Mouse (Mus musculus) CH12.LX (cell line): ENCODE measurements around the gene Mtnr1b. TPM values are rescaled to one million over a fixed set of nuclear protein-coding genes. Genes with fewer than 3 reads are reported as not detected.

Source experiments
- DNase-seq: peaks from one replicate; pipeline ENCODE4 v3.0.0-alpha.2; 2013; ENCODE audit errors: extremely low read depth
- H3K27ac ChIP-seq: 2 replicates; pipeline ENCODE4 v1.5.1; 2012; ENCODE audit warnings: low read depth, mild to moderate bottlenecking, control low read depth, moderate library complexity; ENCODE audit not compliant: insufficient read depth
- H3K27me3 ChIP-seq: replicated peaks from 2 replicates; pipeline ENCODE3; 2012; ENCODE audit warnings: inconsistent platforms
- H3K36me3 ChIP-seq, 2 experiments: replicated peaks in 1 of 2; 2 replicates each; pipeline versions ENCODE3 to v1.6.1; 2012; ENCODE audit warnings: inconsistent platforms in 1 of 2, low read length in 1 of 2, mild to moderate bottlenecking in 1 of 2, mixed read lengths in 1 of 2, moderate library complexity in 1 of 2; ENCODE audit not compliant: control insufficient read depth in 1 of 2, insufficient read depth in 1 of 2
- H3K4me1 ChIP-seq, 2 experiments: 2 replicates each; pipeline ENCODE4 v1.6.1; 2012; ENCODE audit warnings: inconsistent platforms in 1 of 2, moderate library complexity in 1 of 2; ENCODE audit not compliant: insufficient read depth in 2 of 2, control insufficient read depth in 1 of 2
- H3K4me2 ChIP-seq: 2 replicates; pipeline ENCODE4 v1.6.1; 2012; ENCODE audit warnings: low read depth, mild to moderate bottlenecking, control low read depth; ENCODE audit not compliant: poor library complexity, insufficient read depth, severe bottlenecking
- H3K4me3 ChIP-seq, 3 experiments: fragments of 150-350 bp in 1 of 3; sonication (generic) in 1 of 3; replicated peaks in 1 of 3; 2 replicates each; pipeline versions ENCODE3 to v1.5.1; 2011 to 2012; ENCODE audit warnings: low read depth in 2 of 3, low read length in 2 of 3, mild to moderate bottlenecking in 2 of 3, moderate library complexity in 2 of 3, control low read depth in 1 of 3, improper control_type of control experiment in 1 of 3, inconsistent platforms in 1 of 3, mixed read lengths in 1 of 3; ENCODE audit not compliant: poor library complexity in 1 of 3
- H3K79me2 ChIP-seq: replicated peaks from 2 replicates; pipeline ENCODE4 v1.6.1; 2012; ENCODE audit warnings: mild to moderate bottlenecking, moderate library complexity; ENCODE audit not compliant: control insufficient read depth, poor library complexity, insufficient read depth, severe bottlenecking; ENCODE audit errors: extremely low read depth
- H3K9ac ChIP-seq: 2 replicates; pipeline ENCODE4 v1.6.1; 2012; ENCODE audit warnings: low read depth, mild to moderate bottlenecking, control low read depth, moderate library complexity; ENCODE audit not compliant: insufficient read depth
- H3K9me3 ChIP-seq: replicated peaks from 2 replicates; pipeline ENCODE3; 2012; ENCODE audit warnings: low read length, inconsistent platforms, mixed read lengths
- CHD1 ChIP-seq: IDR thresholded peaks from 2 replicates; pipeline ENCODE4 v1.6.1; 2012; ENCODE audit warnings: low read depth, low read length, improper control_type of control experiment, inconsistent platforms
- E2F4 ChIP-seq: IDR thresholded peaks from 2 replicates; pipeline ENCODE4 v1.6.1; 2011; ENCODE audit warnings: low read depth, low read length, improper control_type of control experiment; ENCODE audit not compliant: insufficient replicate concordance
- ETS1 ChIP-seq: conservative IDR thresholded peaks from 2 replicates; pipeline ENCODE4 v1.6.1; 2012; ENCODE audit warnings: low read depth, mild to moderate bottlenecking, inconsistent platforms, low read length, improper control_type of control experiment, moderate library complexity
- HCFC1 ChIP-seq: IDR thresholded peaks from 2 replicates; pipeline ENCODE4 v1.6.1; 2012; ENCODE audit warnings: low read depth, mild to moderate bottlenecking, inconsistent platforms, low read length, improper control_type of control experiment
- IRF4 ChIP-seq: IDR thresholded peaks from 2 replicates; pipeline ENCODE4 v1.6.1; 2014; ENCODE audit warnings: low read depth, mild to moderate bottlenecking, inconsistent platforms, low read length, improper control_type of control experiment
- JUND ChIP-seq: conservative IDR thresholded peaks from 2 replicates; pipeline ENCODE4 v1.6.1; 2011; ENCODE audit warnings: low read depth, low read length, improper control_type of control experiment
- KAT2A ChIP-seq: IDR thresholded peaks from 2 replicates; pipeline ENCODE4 v1.6.1; 2012; ENCODE audit warnings: low read length, improper control_type of control experiment, inconsistent platforms; ENCODE audit not compliant: insufficient replicate concordance
- MAZ ChIP-seq: IDR thresholded peaks from 2 replicates; pipeline ENCODE4 v1.6.1; 2012; ENCODE audit warnings: low read depth, mild to moderate bottlenecking, inconsistent platforms, low read length, improper control_type of control experiment, moderate library complexity
- MEF2A ChIP-seq: IDR thresholded peaks from 2 replicates; pipeline ENCODE4 v1.6.1; 2014; ENCODE audit warnings: low read depth, mild to moderate bottlenecking, inconsistent platforms, low read length, improper control_type of control experiment, borderline replicate concordance
- MYC ChIP-seq: IDR thresholded peaks from 2 replicates; pipeline ENCODE4 v1.6.1; 2011; ENCODE audit warnings: low read depth, mild to moderate bottlenecking, improper control_type of control experiment, low read length
- NELFE ChIP-seq: IDR thresholded peaks from 2 replicates; pipeline ENCODE4 v1.6.1; 2011; ENCODE audit warnings: low read depth, low read length, improper control_type of control experiment
- RCOR1 ChIP-seq: conservative IDR thresholded peaks from 2 replicates; pipeline ENCODE4 v1.6.1; 2012; ENCODE audit warnings: low read depth, mild to moderate bottlenecking, inconsistent platforms, low read length, improper control_type of control experiment
- TCF12 ChIP-seq: IDR thresholded peaks from 2 replicates; pipeline ENCODE4 v1.6.1; 2014; ENCODE audit warnings: low read depth, mild to moderate bottlenecking, inconsistent platforms, low read length, improper control_type of control experiment
- UBTF ChIP-seq: IDR thresholded peaks from 2 replicates; pipeline ENCODE4 v1.6.1; 2012; ENCODE audit warnings: low read depth, mild to moderate bottlenecking, inconsistent platforms, low read length, improper control_type of control experiment, moderate library complexity
- USF1 ChIP-seq: IDR thresholded peaks from 2 replicates; pipeline ENCODE4 v1.6.1; 2014; ENCODE audit warnings: low read depth, mild to moderate bottlenecking, inconsistent platforms, low read length, improper control_type of control experiment
- USF2 ChIP-seq: conservative IDR thresholded peaks from 2 replicates; pipeline ENCODE4 v1.6.1; 2011; ENCODE audit warnings: low read depth, low read length, improper control_type of control experiment
- ZC3H11A ChIP-seq: IDR thresholded peaks from 2 replicates; pipeline ENCODE4 v1.6.1; 2012; ENCODE audit warnings: low read depth, mild to moderate bottlenecking, inconsistent platforms, low read length, improper control_type of control experiment
- ZKSCAN1 ChIP-seq: IDR thresholded peaks from 2 replicates; pipeline ENCODE4 v1.6.1; 2012; ENCODE audit warnings: low read depth, inconsistent platforms, low read length, improper control_type of control experiment, borderline replicate concordance
- ZNF384 ChIP-seq: IDR thresholded peaks from 2 replicates; pipeline ENCODE4 v1.6.1; 2012; ENCODE audit warnings: low read depth, low read length, improper control_type of control experiment, inconsistent platforms
- dilution Hi-C: fragments of 300-500 bp; cut with MboI; formaldehyde crosslinking; loops from 2 replicates; pipeline ENCODE4 v1.14.3; 2020; ENCODE audit warnings: low sequenced_read_pairs; ENCODE audit not compliant: extremely low pct_unique_long_range_greater_than_20kb, extremely low pct_ligation_motif_present
- in situ Hi-C: fragments of 300-500 bp; cut with MboI; formaldehyde crosslinking; loops from 3 replicates; pipeline ENCODE4 v1.14.3; 2019; ENCODE audit warnings: low sequenced_read_pairs, low pct_ligation_motif_present, low pct_unique_long_range_greater_than_20kb, mixed read lengths
- polyA plus RNA-seq: library from polyadenylated mRNA; unstranded; fragments of >175 nt; gene quantifications from 2 replicates; pipeline ENCODE4 v1.2.1, GENCODE M21; 2012; ENCODE audit warnings: low read depth; ENCODE audit not compliant: insufficient read length
- total RNA-seq, 2 experiments: library from RNA; depleted of rRNA; stranded (reverse); fragments of 300-350 nt in 1 of 2; fragments of >200 nt in 1 of 2; gene quantifications; 2 replicates each; pipeline ENCODE4 v1.2.3; 2012 to 2014

The Mtnr1b gene
- total and polyA plus RNA-seq, 3 experiments: not detected

- Histone ChIP-seq H3K36me3 (no peaks in the 10 kb centered on the region), H3K4me1 (no peaks in the 10 kb centered on the region), H3K9ac (no peak overlapping the region), H3K9me3 (no peaks in the 10 kb centered on the region), H3K27ac (no peak overlapping the region), H3K27me3 (no peaks in the 10 kb centered on the region), H3K79me2 (no peaks in the 10 kb centered on the region), H3K4me2 (no peak overlapping the region), H3K4me3 (no peak overlapping the region)
- in situ Hi-C loops (no loop called here), dilution Hi-C loops (no loop called here)
- TF ChIP-seq IRF4: no peak
- TF ChIP-seq E2F4: no peak
- no peak for TF ChIP-seq MYC
- no peak for TF ChIP-seq ZKSCAN1
- TF ChIP-seq TCF12: no peak
- TF ChIP-seq ZC3H11A: no peak
- no peak for TF ChIP-seq CHD1
- TF ChIP-seq RCOR1: no peak
- TF ChIP-seq UBTF: no peak
- no peak for TF ChIP-seq USF2
- no peak for TF ChIP-seq NELFE
- TF ChIP-seq JUND: no peak
- no peak for TF ChIP-seq USF1
- no peak for TF ChIP-seq MEF2A
- no peak for TF ChIP-seq MAZ
- TF ChIP-seq ETS1: no peak
- no peak for TF ChIP-seq ZNF384
- no peak for DNase-seq
These were observed 23.8 kb upstream of the Mtnr1b start for GRCm38 (mm10) chr9:15898112-15898511.

DNA sequence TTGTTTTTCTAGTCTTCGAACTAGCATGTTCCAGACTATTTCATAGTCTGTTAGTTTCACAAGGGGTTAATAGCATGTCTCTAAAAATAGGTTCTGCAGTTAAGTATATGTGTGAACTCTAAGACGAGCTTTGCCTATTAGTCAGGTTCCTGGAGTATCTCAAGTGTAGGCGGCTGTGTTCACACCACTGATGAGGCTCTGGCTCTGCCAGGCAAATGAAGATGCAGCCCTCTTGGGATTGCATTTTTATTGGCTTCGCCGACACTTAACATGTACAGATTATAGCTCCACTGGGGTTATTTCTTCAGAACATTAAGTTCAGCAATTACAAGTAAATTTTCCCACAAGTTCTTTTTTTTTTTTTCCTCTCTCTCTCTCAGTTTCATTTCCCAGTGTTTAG is 12.4 kb upstream of the Mtnr1b start:
- H3K4me3 ChIP-seq: no peak overlapping the region
- TF ChIP-seq KAT2A (no peak), HCFC1 (no peak)
- no peaks in the 10 kb centered on the region for H3K79me2 ChIP-seq
- no peaks in the 10 kb centered on the region for H3K4me1 ChIP-seq
- H3K27me3 ChIP-seq: no peaks in the 10 kb centered on the region
- H3K9ac ChIP-seq: no peak overlapping the region
- H3K4me2 ChIP-seq: no peak overlapping the region
- no peak for DNase-seq
- no peak overlapping the region for H3K27ac ChIP-seq
- H3K36me3 ChIP-seq: no peaks in the 10 kb centered on the region
- dilution Hi-C loops (no loop called here), in situ Hi-C loops (no loop called here)
- no peaks in the 10 kb centered on the region for H3K9me3 ChIP-seq
